Mouse (Mus musculus): ENCODE data around the gene Slc25a31. TPM values are rescaled to one million over a fixed set of nuclear protein-coding genes. Genes with fewer than 3 reads are reported as not detected.

Gene Slc25a31
- polyA plus RNA-seq (2012; rRNA removed): 0.03 and 0.08 TPM in 2 replicates
- 0.19 and 0.20 TPM in 2 replicates for polyA plus RNA-seq (2014; fragmentation: Nextera tagmentation; extraction: Ambion mirVana)

DNA sequence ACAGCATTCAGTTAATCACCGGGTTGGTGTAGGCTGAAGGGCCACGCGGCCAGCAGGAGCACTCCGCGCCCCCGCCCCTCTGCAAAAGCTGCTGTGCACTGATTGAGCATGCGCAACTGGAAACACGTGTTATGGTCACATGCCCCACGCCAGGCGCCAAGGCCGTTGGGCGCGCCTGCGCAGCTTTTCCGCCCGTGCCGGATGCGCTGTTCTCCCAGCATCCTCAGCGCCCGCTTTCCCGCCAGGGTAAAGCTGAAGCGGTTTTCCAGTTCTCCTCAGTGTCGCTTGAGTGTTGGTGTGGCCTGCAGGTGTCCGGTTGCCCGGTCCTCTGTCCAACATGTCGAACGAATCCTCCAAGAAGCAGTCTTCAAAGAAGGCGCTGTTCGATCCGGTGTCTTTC lies at the start of gene Slc25a31:
Slc25a31 (plus strand) TSS at position 201 of the 400 bp plus-strand sequence.
- no peak for DNase-seq (ENCODE audit: low read depth in 3 of 3, low spot score in 3 of 3)
- TF ChIP-seq EP300 (IDR thresholded peaks at IDR 0.05; ENCODE audit: low read depth): no peak
- no peaks in the 10 kb centered on the region for H3K9me3 ChIP-seq (ENCODE audit: control insufficient read depth, low read length)
- no peak within 1 kb of the TSS for H3K4me2 ChIP-seq (ENCODE audit: low read depth)
- ATAC-seq (ENCODE audit: insufficient read depth): no peak
- no peaks in the 10 kb centered on the region for H3K27me3 ChIP-seq (ENCODE audit: control insufficient read depth, insufficient read depth, low read length)
- 86% methylated on average over 30 of the region's 30 CpGs for WGBS (ENCODE audit: insufficient replicate concordance)
- no peak within 1 kb of the TSS for H3K4me3 ChIP-seq (ENCODE audit: insufficient read depth in 1 of 2, low read depth in 2 of 2, low read length in 2 of 2)
- H3K27ac ChIP-seq: no peak within 1 kb of the TSS
- no peak within 1 kb of the TSS for H3K9ac ChIP-seq (replicated peaks)
- peaks cover 0 to 4% of the 10 kb centered on the region in 2 experiments; a peak in 1 of 4 replicates for H3K4me1 ChIP-seq (replicated peaks; ENCODE audit: control insufficient read depth in 2 of 2, insufficient read depth in 2 of 2, low read length in 1 of 2)
- no peaks in the 10 kb centered on the region for H3K36me3 ChIP-seq (replicated peaks; ENCODE audit: control insufficient read depth, insufficient read depth, low read depth)

DNA sequence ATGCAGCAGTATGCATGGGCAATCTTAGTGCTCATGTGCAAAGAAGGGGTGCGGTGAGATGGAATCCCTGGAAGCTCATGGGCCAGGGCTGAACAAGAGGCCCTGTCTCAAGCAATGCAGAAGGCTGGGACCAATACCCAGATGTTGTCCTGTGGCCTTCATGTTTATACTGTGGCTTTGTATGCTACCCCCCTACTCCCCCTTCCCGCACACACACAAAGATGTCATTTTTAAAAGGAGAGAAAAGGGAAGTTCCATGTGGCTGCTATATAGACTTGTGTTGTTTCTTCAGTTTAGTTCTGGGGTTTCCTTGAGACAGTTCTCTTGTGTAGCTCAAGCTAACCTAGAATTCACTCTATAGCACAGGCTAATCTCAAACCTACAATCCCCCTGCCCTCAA lies 48.4 kb upstream of the Slc25a31 start:
- no peak overlapping the region for H3K4me3 ChIP-seq (ENCODE audit: insufficient read depth in 1 of 2, low read depth in 2 of 2, low read length in 2 of 2)
- no peak for ATAC-seq (ENCODE audit: insufficient read depth)
- no peak for TF ChIP-seq EP300 (IDR thresholded peaks at IDR 0.05; ENCODE audit: low read depth)
- TF ChIP-seq CTCF (IDR thresholded peaks at IDR 0.05; ENCODE audit: low read depth): no peak
- H3K27me3 ChIP-seq (ENCODE audit: control insufficient read depth, insufficient read depth, low read length): no peaks in the 10 kb centered on the region
- WGBS (ENCODE audit: insufficient replicate concordance): 59% methylated on average over 2 of the region's 2 CpGs
- no peak overlapping the region for H3K9ac ChIP-seq (replicated peaks)
- no peak overlapping the region for H3K27ac ChIP-seq
- no peaks in the 10 kb centered on the region for H3K9me3 ChIP-seq (ENCODE audit: control insufficient read depth, low read length)
- no peaks in the 10 kb centered on the region for H3K36me3 ChIP-seq (replicated peaks; ENCODE audit: control insufficient read depth, insufficient read depth, low read depth)
- H3K4me2 ChIP-seq (ENCODE audit: low read depth): no peak overlapping the region
- DNase-seq (ENCODE audit: low read depth in 3 of 3, low spot score in 3 of 3): no peak
- no peaks in the 10 kb centered on the region for H3K4me1 ChIP-seq (replicated peaks; ENCODE audit: control insufficient read depth in 2 of 2, insufficient read depth in 2 of 2, low read length in 1 of 2)

DNA sequence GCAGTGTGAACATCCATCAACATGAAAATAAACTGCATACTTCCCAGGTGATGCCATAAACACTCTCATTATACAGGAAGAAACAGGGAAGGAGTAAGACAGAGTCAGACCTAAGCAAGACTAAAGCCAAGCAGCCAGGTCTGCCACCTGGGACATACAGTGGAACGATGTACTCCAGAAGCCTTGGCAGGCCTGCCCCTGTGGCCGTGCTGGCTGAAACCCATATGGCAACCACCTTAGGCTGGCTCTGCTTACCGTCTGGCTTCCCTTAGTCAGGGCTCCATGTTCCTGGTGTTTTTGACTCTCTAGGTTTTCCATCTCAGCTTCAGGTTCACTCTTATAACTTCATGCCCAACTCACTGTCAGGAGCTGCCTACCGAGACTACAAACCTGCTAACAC lies 42.5 kb upstream of the Slc25a31 start:
- H3K4me2 ChIP-seq (ENCODE audit: low read depth): no peak overlapping the region
- 81% methylated on average over 4 of the region's 4 CpGs for WGBS (ENCODE audit: insufficient replicate concordance)
- peaks cover 0 to 1% of the 10 kb centered on the region in 2 experiments; a peak in 1 of 4 replicates for H3K4me1 ChIP-seq (replicated peaks; ENCODE audit: control insufficient read depth in 2 of 2, insufficient read depth in 2 of 2, low read length in 1 of 2)
- DNase-seq (ENCODE audit: low read depth in 3 of 3, low spot score in 3 of 3) (no peak), ATAC-seq (ENCODE audit: insufficient read depth) (no peak)
- TF ChIP-seq EP300 (IDR thresholded peaks at IDR 0.05; ENCODE audit: low read depth) (no peak), CTCF (IDR thresholded peaks at IDR 0.05; ENCODE audit: low read depth) (no peak)
- no peak overlapping the region for H3K9ac ChIP-seq (replicated peaks)
- H3K4me3 ChIP-seq (ENCODE audit: insufficient read depth in 1 of 2, low read depth in 2 of 2, low read length in 2 of 2): no peak overlapping the region
- no peaks in the 10 kb centered on the region for H3K27me3 ChIP-seq (ENCODE audit: control insufficient read depth, insufficient read depth, low read length)
- no peaks in the 10 kb centered on the region for H3K9me3 ChIP-seq (ENCODE audit: control insufficient read depth, low read length)
- H3K36me3 ChIP-seq (replicated peaks; ENCODE audit: control insufficient read depth, insufficient read depth, low read depth): no peaks in the 10 kb centered on the region
- no peak overlapping the region for H3K27ac ChIP-seq

DNA sequence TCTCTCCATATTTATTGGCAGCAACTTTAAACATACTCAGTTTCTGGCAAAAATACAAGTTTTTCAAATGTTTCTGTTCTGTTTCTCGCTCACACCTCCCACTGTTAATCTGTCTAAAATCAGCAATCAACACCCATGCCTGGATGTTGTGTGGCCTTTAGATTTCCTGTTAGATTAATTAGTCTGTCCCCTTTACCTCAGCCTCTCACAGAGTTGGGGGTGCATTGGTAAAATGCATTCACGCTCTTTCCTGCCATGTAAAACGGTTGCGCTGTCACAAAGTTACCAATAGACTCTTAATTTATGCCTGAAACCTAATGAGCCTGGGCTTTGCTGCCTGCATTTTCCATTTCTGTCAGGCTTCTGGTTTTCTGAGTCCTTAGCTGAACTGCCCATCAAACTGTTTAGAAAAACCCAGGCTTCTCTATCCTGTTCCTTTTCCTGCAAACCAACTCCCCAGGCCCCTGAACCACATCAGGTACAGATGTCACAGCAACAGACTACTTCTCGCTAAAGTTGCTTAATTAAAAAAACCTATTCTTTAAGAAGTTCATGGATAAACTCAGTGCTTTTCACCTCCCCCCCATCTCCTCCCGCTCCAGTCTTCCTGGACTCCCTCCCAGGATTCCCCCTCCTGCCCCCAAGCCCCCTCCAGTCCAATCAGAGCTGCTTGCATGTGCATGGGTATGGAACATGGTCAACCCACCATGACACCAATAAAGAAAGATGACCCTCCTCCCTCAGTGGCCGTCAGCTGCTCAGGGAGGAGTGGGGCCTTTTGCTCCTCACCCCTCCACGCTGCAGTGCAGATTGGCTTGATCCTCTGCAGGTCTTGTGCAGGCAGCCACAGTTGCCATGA lies 41.6 kb upstream of the Slc25a31 start:
- no peaks in the 10 kb centered on the region for H3K27me3 ChIP-seq (ENCODE audit: control insufficient read depth, insufficient read depth, low read length)
- no peak for DNase-seq (ENCODE audit: low read depth in 3 of 3, low spot score in 3 of 3)
- no peak overlapping the region for H3K4me2 ChIP-seq (ENCODE audit: low read depth)
- no peaks in the 10 kb centered on the region for H3K36me3 ChIP-seq (replicated peaks; ENCODE audit: control insufficient read depth, insufficient read depth, low read depth)
- WGBS (ENCODE audit: insufficient replicate concordance): 67% methylated on average over 8 of the region's 8 CpGs
- H3K4me1 ChIP-seq (replicated peaks; ENCODE audit: control insufficient read depth in 2 of 2, insufficient read depth in 2 of 2, low read length in 1 of 2): peaks cover 0 to 1% of the 10 kb centered on the region in 2 experiments; a peak in 1 of 4 replicates
- no peaks in the 10 kb centered on the region for H3K9me3 ChIP-seq (ENCODE audit: control insufficient read depth, low read length)
- TF ChIP-seq CTCF (IDR thresholded peaks at IDR 0.05; ENCODE audit: low read depth) (no peak), EP300 (IDR thresholded peaks at IDR 0.05; ENCODE audit: low read depth) (no peak)
- no peak overlapping the region for H3K9ac ChIP-seq (replicated peaks)
- no peak overlapping the region for H3K4me3 ChIP-seq (ENCODE audit: insufficient read depth in 1 of 2, low read depth in 2 of 2, low read length in 2 of 2)
- ATAC-seq (ENCODE audit: insufficient read depth): no peak
- no peak overlapping the region for H3K27ac ChIP-seq

DNA sequence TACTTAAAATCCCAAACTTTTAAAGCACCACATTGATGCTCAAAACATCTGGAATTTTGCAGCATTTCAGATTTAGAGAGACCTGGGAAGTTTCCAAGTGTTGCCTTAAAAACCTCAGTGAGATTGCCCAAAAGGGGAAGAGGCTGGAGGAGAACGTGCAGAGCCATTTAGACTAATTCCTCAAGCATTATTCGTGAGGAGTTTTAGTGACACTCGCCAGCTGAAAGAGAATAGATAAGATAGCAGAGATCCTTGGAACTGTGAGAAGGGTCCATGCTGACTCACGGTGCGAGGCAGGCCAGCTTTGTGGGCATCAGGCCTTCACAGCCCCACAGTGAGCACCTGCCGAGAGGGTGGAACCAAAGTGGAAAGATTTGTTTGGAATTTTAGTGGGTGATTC lies 39.8 kb upstream of the Slc25a31 start:
- H3K4me3 ChIP-seq (ENCODE audit: insufficient read depth in 1 of 2, low read depth in 2 of 2, low read length in 2 of 2): no peak overlapping the region
- DNase-seq (ENCODE audit: low read depth in 3 of 3, low spot score in 3 of 3) (no peak), ATAC-seq (ENCODE audit: insufficient read depth) (peak; percentile 35; the same call in 1 of the 2 replicates)
- no peaks in the 10 kb centered on the region for H3K27me3 ChIP-seq (ENCODE audit: control insufficient read depth, insufficient read depth, low read length)
- no peaks in the 10 kb centered on the region for H3K36me3 ChIP-seq (replicated peaks; ENCODE audit: control insufficient read depth, insufficient read depth, low read depth)
- 16% methylated on average over 6 of the region's 6 CpGs for WGBS (ENCODE audit: insufficient replicate concordance)
- no peaks in the 10 kb centered on the region for H3K9me3 ChIP-seq (ENCODE audit: control insufficient read depth, low read length)
- no peak overlapping the region for H3K4me2 ChIP-seq (ENCODE audit: low read depth)
- H3K9ac ChIP-seq (replicated peaks): no peak overlapping the region
- TF ChIP-seq CTCF (IDR thresholded peaks at IDR 0.05; ENCODE audit: low read depth) (no peak), EP300 (IDR thresholded peaks at IDR 0.05; ENCODE audit: low read depth) (no peak)
- no peak overlapping the region for H3K27ac ChIP-seq
- peaks cover 0 to 1% of the 10 kb centered on the region in 2 experiments; a peak in 1 of 4 replicates for H3K4me1 ChIP-seq (replicated peaks; ENCODE audit: control insufficient read depth in 2 of 2, insufficient read depth in 2 of 2, low read length in 1 of 2)

Measured in liver, embryonic 14.5 days (tissue).